Mouse (Mus musculus): ENCODE measurements around the gene Rpl28. TPM values are rescaled to one million over a fixed set of nuclear protein-coding genes. Genes with fewer than 3 reads are reported as not detected.
"Not testable (repeated sequence)": the region's sequence is repeated elsewhere in the genome, so short reads cannot be mapped to it uniquely, and the experiment has no call there.

The Rpl28 gene
- polyA plus RNA-seq, 1 experiment from 2014 or later = 173 TPM

GRCm38 (mm10) chr7:4782130-4782529, 10.5 kb upstream of the Rpl28 start:
- Histone ChIP-seq H3K27me3 (replicated peaks; ENCODE audit: control insufficient read depth, insufficient read depth, low read length) (peaks cover 23% of the 10 kb centered on the region), H3K9ac (replicated peaks; ENCODE audit: low read depth, low read length) (no peak overlapping the region), H3K9me3 (ENCODE audit: control insufficient read depth, low read length) (no peaks in the 10 kb centered on the region), H3K4me3 (replicated peaks; ENCODE audit: low read length) (no peak overlapping the region), H3K27ac (ENCODE audit: low read length) (no peak overlapping the region), H3K36me3 (ENCODE audit: control insufficient read depth, insufficient read depth) (no peaks in the 10 kb centered on the region), H3K4me2 (ENCODE audit: low read length) (no peak overlapping the region), H3K4me1 (replicated peaks; ENCODE audit: control insufficient read depth, insufficient read depth, low read length) (peaks cover 4% of the 10 kb centered on the region)
- no peak for ATAC-seq
- 63% methylated on average over 3 of the region's 3 CpGs for WGBS

DNA sequence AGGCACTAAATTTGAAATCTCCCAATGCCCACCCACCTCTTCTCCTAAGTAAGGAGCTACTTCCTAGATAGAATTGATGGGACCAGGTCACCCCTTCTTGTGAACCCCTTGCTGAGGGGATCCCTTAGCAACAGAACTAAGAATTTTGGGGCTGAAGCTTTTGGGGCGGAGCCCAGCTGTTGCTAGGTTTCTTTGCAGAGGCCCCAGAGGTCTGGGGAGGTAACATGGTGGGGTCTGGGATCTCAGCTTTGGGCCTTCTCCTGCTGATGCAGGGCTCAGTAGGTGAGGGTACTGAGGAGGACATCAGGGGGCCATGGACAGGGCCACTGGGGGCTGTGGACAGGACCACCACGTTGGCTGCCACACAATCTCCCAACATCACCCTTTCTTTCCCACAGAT, 9.9 kb upstream of the Rpl28 start, which contains the start of the genes Il11 and Tmem190:
Il11 (minus strand) TSS at position 101 of the 400 bp plus-strand sequence.
Tmem190 (plus strand) TSS at position 179 of the 400 bp plus-strand sequence.
- WGBS = 56% methylated on average over 2 of the region's 2 CpGs
- peaks cover 18% of the 10 kb centered on the region for H3K27me3 ChIP-seq (replicated peaks; ENCODE audit: control insufficient read depth, insufficient read depth, low read length)
- no peak for ATAC-seq
- no peak within 1 kb of the TSS for H3K27ac ChIP-seq (ENCODE audit: low read length)
- no peaks in the 10 kb centered on the region for H3K9me3 ChIP-seq (ENCODE audit: control insufficient read depth, low read length)
- no peak within 1 kb of the TSS for H3K4me3 ChIP-seq (replicated peaks; ENCODE audit: low read length)
- H3K4me1 ChIP-seq (replicated peaks; ENCODE audit: control insufficient read depth, insufficient read depth, low read length) = no peaks in the 10 kb centered on the region
- no peak within 1 kb of the TSS for H3K9ac ChIP-seq (replicated peaks; ENCODE audit: low read depth, low read length)
- no peak within 1 kb of the TSS for H3K4me2 ChIP-seq (ENCODE audit: low read length)
- H3K36me3 ChIP-seq (ENCODE audit: control insufficient read depth, insufficient read depth) = no peaks in the 10 kb centered on the region

- H3K4me1 ChIP-seq (replicated peaks; ENCODE audit: control insufficient read depth, insufficient read depth, low read length) = peaks cover 6% of the 10 kb centered on the region; the same call in 1 of the 2 replicates
- H3K27ac ChIP-seq (ENCODE audit: low read length) = no peak overlapping the region
- WGBS = 84% methylated on average over 14 of the region's 14 CpGs
- no peaks in the 10 kb centered on the region for H3K36me3 ChIP-seq (ENCODE audit: control insufficient read depth, insufficient read depth)
- H3K27me3 ChIP-seq (replicated peaks; ENCODE audit: control insufficient read depth, insufficient read depth, low read length) = peaks cover 9% of the 10 kb centered on the region
- ATAC-seq = no peak
- H3K9me3 ChIP-seq (ENCODE audit: control insufficient read depth, low read length) = no peaks in the 10 kb centered on the region
- no peak overlapping the region for H3K4me3 ChIP-seq (replicated peaks; ENCODE audit: low read length)
- H3K9ac ChIP-seq (replicated peaks; ENCODE audit: low read depth, low read length) = no peak overlapping the region
- H3K4me2 ChIP-seq (ENCODE audit: low read length) = no peak overlapping the region
Measured at GRCm38 (mm10) chr7:4783667-4784268, 8.9 kb upstream of the Rpl28 start.

- peaks cover 19% of the 10 kb centered on the region for H3K4me1 ChIP-seq (replicated peaks; ENCODE audit: control insufficient read depth, insufficient read depth, low read length)
- peak overlapping the region; percentile 61 for H3K4me3 ChIP-seq (replicated peaks; ENCODE audit: low read length)
- ATAC-seq = peak; percentile 18
- 2% methylated on average over 63 of the region's 64 CpGs for WGBS
- H3K4me2 ChIP-seq (ENCODE audit: low read length) = peak overlapping the region; percentile 92
- H3K36me3 ChIP-seq (ENCODE audit: control insufficient read depth, insufficient read depth) = no peaks in the 10 kb centered on the region
- H3K9me3 ChIP-seq (ENCODE audit: control insufficient read depth, low read length) = no peaks in the 10 kb centered on the region
- peaks cover 9% of the 10 kb centered on the region for H3K27me3 ChIP-seq (replicated peaks; ENCODE audit: control insufficient read depth, insufficient read depth, low read length)
- peak overlapping the region; percentile 35; the same call in 1 of the 2 replicates for H3K27ac ChIP-seq (ENCODE audit: low read length)
- H3K9ac ChIP-seq (replicated peaks; ENCODE audit: low read depth, low read length) = peak overlapping the region; percentile 66
Measured at GRCm38 (mm10) chr7:4788499-4789435, 3.9 kb upstream of the Rpl28 start.

- Histone ChIP-seq H3K27me3 (replicated peaks; ENCODE audit: control insufficient read depth, insufficient read depth, low read length) (peaks cover 9% of the 10 kb centered on the region), H3K9ac (replicated peaks; ENCODE audit: low read depth, low read length) (peak within 1 kb of the TSS; percentile 66), H3K4me1 (replicated peaks; ENCODE audit: control insufficient read depth, insufficient read depth, low read length) (peaks cover 26% of the 10 kb centered on the region), H3K27ac (ENCODE audit: low read length) (peak within 1 kb of the TSS; percentile 35; the same call in 1 of the 2 replicates), H3K36me3 (ENCODE audit: control insufficient read depth, insufficient read depth) (peaks cover 2% of the 10 kb centered on the region; the same call in 1 of the 2 replicates), H3K4me2 (ENCODE audit: low read length) (peak within 1 kb of the TSS; percentile 92), H3K9me3 (ENCODE audit: control insufficient read depth, low read length) (no peaks in the 10 kb centered on the region), H3K4me3 (replicated peaks; ENCODE audit: low read length) (peak within 1 kb of the TSS; percentile 61)
- 8% methylated on average over 40 of the region's 40 CpGs for WGBS
- ATAC-seq = no peak
Measured at GRCm38 (mm10) chr7:4789436-4789935, 3.2 kb upstream of the Rpl28 start, which contains the start of gene Tmem238. TSS of gene Tmem238 (minus strand) at chr7:4789656.

DNA sequence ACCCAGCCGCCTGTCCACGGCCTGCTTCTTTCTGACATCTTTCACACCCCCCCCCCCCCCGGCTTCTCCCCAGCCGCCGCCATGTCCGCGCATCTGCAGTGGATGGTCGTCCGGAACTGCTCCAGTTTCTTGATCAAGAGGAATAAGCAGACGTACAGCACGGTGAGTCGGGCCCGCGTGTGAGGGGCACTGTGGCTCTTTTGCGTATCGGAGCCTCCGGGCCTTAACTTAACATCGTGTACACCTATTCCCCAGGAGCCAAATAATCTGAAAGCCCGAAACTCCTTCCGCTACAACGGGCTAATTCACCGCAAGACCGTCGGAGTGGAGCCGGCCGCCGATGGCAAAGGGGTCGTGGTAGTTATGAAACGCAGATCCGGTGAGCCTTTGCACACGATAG, 574 bp downstream of the Rpl28 start:
- not testable (repeated sequence) for H3K27me3 ChIP-seq (replicated peaks; ENCODE audit: control insufficient read depth, insufficient read depth, low read length); ATAC-seq; H3K9me3 ChIP-seq (ENCODE audit: control insufficient read depth, low read length)
- peak overlapping the region; percentile 87 for H3K4me2 ChIP-seq (ENCODE audit: low read length)
- H3K36me3 ChIP-seq (ENCODE audit: control insufficient read depth, insufficient read depth) = peaks cover 17% of the 10 kb centered on the region
- H3K4me3 ChIP-seq (replicated peaks; ENCODE audit: low read length) = peak overlapping the region; percentile 79
- peak overlapping the region; percentile 88 for H3K9ac ChIP-seq (replicated peaks; ENCODE audit: low read depth, low read length)
- peaks cover 28% of the 10 kb centered on the region for H3K4me1 ChIP-seq (replicated peaks; ENCODE audit: control insufficient read depth, insufficient read depth, low read length)
- H3K27ac ChIP-seq (ENCODE audit: low read length) = peak overlapping the region; percentile 82
- WGBS = 1% methylated on average over 28 of the region's 31 CpGs

DNA sequence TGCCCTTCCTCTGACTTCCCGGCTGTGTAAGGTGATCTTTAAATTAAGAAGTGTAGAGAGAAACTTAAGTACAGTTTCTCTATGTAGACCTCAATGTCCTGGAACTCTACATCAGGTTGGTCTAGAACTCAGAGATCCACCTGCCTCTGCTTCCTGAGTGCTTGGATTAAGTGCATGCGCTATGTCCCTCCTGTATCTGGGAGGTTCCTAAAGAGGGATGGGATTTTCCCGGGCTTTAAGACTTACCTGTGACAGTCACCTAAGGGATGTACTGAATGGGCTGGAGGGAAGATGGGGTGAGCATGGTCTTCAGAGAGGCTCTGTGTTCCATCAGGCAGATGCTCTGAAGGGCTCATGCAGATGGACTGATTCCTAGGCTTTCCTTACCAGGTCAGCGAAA, 1.0 kb downstream of the Rpl28 start:
- Histone ChIP-seq H3K4me2 (ENCODE audit: low read length) (peak overlapping the region; percentile 87), H3K27ac (ENCODE audit: low read length) (no peak overlapping the region), H3K4me3 (replicated peaks; ENCODE audit: low read length) (peak overlapping the region; percentile 79), H3K27me3 (replicated peaks; ENCODE audit: control insufficient read depth, insufficient read depth, low read length) (peaks cover 6% of the 10 kb centered on the region), H3K9ac (replicated peaks; ENCODE audit: low read depth, low read length) (peak overlapping the region; percentile 88), H3K4me1 (replicated peaks; ENCODE audit: control insufficient read depth, insufficient read depth, low read length) (peaks cover 23% of the 10 kb centered on the region), H3K9me3 (ENCODE audit: control insufficient read depth, low read length) (no peaks in the 10 kb centered on the region), H3K36me3 (ENCODE audit: control insufficient read depth, insufficient read depth) (peaks cover 17% of the 10 kb centered on the region)
- 41% methylated on average over 4 of the region's 4 CpGs for WGBS
- no peak for ATAC-seq

GRCm38 (mm10) chr7:4794631-4795168, 2.0 kb downstream of the Rpl28 start:
- Histone ChIP-seq H3K4me1 (replicated peaks; ENCODE audit: control insufficient read depth, insufficient read depth, low read length) (peaks cover 18% of the 10 kb centered on the region), H3K9ac (replicated peaks; ENCODE audit: low read depth, low read length) (no peak overlapping the region), H3K9me3 (ENCODE audit: control insufficient read depth, low read length) (no peaks in the 10 kb centered on the region), H3K36me3 (ENCODE audit: control insufficient read depth, insufficient read depth) (peaks cover 17% of the 10 kb centered on the region), H3K4me2 (ENCODE audit: low read length) (no peak overlapping the region), H3K27me3 (replicated peaks; ENCODE audit: control insufficient read depth, insufficient read depth, low read length) (peaks cover 4% of the 10 kb centered on the region), H3K27ac (ENCODE audit: low read length) (no peak overlapping the region), H3K4me3 (replicated peaks; ENCODE audit: low read length) (no peak overlapping the region)
- no peak for ATAC-seq
- 84% methylated on average over 3 of the region's 3 CpGs for WGBS

All from forebrain, embryonic 16.5 days (tissue).